Mouse (Mus musculus) CD4-positive naive resting alpha-beta T cell, adult 57 days (primary cell): Measurements from ENCODE around the gene Adamts16. TPM values are rescaled to one million over a fixed set of nuclear protein-coding genes. Genes with fewer than 3 reads are reported as not detected.

Experiments
- total RNA-seq: library from RNA; stranded (reverse); gene quantifications from one replicate; pipeline ENCODE4 v1.2.4, GENCODE M21; 2023

The Adamts16 gene
- not detected for total RNA-seq

DNA sequence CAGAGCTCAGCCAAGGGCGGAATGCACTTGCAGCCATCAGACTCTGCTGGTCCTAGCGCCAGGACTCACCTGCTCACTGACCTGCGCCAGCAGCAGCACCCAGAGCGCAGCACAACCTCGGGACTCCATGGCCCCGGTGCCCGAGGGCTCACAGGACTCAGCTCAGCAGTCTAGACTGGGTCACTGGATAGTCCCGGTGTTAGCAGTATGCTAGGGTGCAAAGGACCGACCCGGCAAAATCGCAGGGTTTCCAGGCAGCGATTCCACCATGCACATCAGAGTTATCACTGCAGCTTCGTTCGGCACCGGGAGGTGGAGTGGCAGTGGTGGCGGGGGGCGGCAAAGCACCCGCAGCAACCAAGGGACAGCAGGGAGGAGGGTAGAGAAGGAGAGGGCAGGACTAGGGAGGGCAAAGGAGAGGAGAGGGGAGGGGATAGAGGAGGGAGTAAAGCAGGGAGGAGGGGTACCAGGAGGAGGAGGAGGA is at the start of gene Adamts16:
Gene Adamts16, minus strand, starts transcription at position 391 of the 484 bp plus-strand sequence.

Other genes starting within 250 kb of the Adamts16 start
- 70.9 TPM for gene Ice1, start 204.2 kb downstream of the Adamts16 start, total RNA-seq